Mouse (Mus musculus): ENCODE measurements around the gene Thtpa. TPM values are rescaled to one million over a fixed set of nuclear protein-coding genes. Genes with fewer than 3 reads are reported as not detected.

Gene Thtpa
- polyA plus RNA-seq, 1 experiment, result 12.3 TPM

DNA sequence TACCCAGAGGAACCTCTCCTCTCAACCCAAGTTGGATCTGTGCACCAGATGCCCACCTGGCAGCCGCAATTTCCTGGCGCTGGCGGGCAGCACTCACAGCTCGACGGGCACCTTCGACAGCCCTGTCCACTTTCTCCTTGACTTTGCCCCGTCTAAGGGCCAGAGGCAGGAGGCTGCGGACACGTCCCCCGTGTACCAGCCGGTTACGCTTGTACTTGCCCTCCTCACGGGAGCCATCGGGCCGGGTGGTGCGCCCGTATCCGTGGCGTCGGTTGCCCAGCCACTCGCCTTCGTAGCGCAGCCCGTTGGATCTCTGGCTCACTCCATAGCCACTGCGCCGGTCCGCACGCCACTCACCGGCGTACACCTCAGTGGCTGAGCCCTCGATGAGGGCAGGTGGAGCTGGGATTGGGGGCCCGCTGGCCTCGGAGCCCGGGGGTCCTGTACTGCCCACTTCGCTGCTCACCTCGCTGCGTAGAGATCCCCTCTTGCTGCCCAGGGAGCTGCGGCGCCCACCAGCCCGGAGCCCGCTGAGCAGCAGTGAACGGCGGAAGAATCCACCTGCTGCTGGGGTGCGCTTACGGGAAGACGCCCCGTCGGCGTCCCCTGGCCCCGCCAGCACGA, 18.9 kb downstream of the Thtpa start:
- Histone ChIP-seq H3K4me3 (ENCODE audit: insufficient read depth, low read length) (no peak overlapping the region), H3K4me1 (ENCODE audit: control insufficient read depth, insufficient read depth, low read length) (0 out of 2 replicates have a peak, but pooled peaks cover 3% of the 10 kb centered on the region), H3K27ac (ENCODE audit: insufficient read depth, low read depth, low read length) (no peak overlapping the region)
- TF ChIP-seq POLR2A (IDR thresholded peaks at IDR 0.05; ENCODE audit: borderline replicate concordance, low read depth, low read length) (no peak), CTCF (IDR thresholded peaks at IDR 0.05; ENCODE audit: low read depth, low read length) (no peak)

DNA sequence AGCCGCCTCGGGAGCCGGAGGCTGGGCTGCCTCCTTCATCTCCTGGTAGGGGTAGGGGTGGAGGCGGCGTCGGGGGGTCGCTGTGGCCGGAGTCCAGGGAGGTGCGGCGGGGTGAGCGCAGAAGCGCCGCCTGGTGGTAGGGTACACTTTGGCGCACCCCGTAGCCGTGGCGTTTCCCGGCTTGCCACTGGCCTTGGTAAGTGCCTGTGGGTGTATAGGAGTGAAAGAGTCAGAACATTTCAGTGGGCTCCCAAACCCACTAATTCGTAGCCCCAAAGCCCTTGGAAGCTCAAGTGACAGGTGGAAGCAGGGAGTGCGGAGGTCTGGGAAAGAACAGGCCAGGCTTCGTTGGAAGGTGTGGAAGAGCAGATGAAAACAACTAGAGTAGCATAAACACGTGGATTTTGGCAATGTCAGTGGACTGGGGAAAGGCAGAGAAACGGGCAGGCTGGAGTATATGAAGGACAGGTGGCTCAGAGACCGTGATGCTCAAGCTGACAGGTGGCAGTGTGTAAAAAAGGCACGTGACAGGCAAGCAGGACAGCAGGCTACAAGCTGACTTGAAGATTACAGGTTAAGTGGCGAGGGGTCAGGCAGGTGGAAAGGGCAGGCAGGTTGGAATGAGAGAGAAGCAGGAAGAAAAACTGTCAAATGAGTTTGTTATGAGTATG, 19.5 kb downstream of the Thtpa start:
- TF ChIP-seq CTCF (IDR thresholded peaks at IDR 0.05; ENCODE audit: low read depth, low read length) (no peak), POLR2A (IDR thresholded peaks at IDR 0.05; ENCODE audit: borderline replicate concordance, low read depth, low read length) (no peak)
- Histone ChIP-seq H3K4me3 (ENCODE audit: insufficient read depth, low read length) (peak overlapping the region; percentile 57), H3K4me1 (ENCODE audit: control insufficient read depth, insufficient read depth, low read length) (0 out of 2 replicates have a peak, but pooled peaks cover 3% of the 10 kb centered on the region), H3K27ac (ENCODE audit: insufficient read depth, low read depth, low read length) (no peak overlapping the region)

DNA sequence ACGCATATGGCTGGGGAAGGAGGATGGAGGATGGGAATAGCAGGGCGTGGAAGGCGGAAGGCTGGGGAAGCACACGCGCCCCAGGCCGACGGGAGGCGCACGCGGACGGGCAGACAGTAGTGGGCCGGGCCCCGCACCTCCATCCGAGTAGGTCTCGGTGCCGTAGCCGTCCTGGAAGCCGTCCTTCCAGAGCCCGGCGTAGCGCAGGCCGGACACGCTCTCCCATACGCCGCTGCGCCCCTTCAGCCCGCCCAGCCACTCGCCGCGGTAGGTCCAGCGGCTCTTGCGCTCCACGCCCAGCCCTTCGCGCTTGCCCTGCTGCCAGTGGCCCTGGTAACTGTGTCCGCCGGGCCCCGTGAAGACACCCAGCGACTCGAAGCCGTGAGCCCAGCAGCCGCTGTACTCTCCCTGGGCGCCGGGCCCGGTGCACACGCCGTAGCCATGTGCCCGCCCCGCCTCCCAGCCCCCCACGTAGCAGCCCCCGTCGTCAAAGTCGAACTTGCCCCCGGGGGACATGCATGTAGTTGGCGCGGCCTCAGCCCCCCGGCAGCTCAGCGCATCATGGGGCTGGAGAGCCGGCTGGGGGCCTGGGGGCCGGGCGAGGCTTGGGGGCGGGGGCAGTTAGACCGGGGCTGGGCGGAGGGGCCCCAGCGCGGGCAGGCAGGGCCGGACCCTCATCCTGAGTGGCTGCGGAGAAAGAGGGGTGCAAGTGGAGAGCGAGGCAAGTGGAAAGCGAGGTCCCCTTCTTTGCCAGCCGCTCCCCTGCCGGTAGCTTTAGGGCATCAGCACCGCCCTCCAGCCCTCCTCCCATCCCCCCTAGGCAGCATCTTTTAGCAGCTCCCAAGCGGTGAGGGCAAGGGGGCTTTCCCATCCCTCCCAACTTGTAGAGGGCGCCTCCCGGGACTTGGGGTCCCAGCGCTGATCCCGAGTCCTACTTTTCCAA, 20.4 kb downstream of the Thtpa start:
- 0 out of 2 replicates have a peak, but pooled peaks cover 3% of the 10 kb centered on the region for H3K4me1 ChIP-seq (ENCODE audit: control insufficient read depth, insufficient read depth, low read length)
- peak overlapping the region; percentile 57 for H3K4me3 ChIP-seq (ENCODE audit: insufficient read depth, low read length)
- TF ChIP-seq CTCF (IDR thresholded peaks at IDR 0.05; ENCODE audit: low read depth, low read length), result no peak
- TF ChIP-seq POLR2A (IDR thresholded peaks at IDR 0.05; ENCODE audit: borderline replicate concordance, low read depth, low read length), result no peak
- H3K27ac ChIP-seq (ENCODE audit: insufficient read depth, low read depth, low read length), result no peak overlapping the region

DNA sequence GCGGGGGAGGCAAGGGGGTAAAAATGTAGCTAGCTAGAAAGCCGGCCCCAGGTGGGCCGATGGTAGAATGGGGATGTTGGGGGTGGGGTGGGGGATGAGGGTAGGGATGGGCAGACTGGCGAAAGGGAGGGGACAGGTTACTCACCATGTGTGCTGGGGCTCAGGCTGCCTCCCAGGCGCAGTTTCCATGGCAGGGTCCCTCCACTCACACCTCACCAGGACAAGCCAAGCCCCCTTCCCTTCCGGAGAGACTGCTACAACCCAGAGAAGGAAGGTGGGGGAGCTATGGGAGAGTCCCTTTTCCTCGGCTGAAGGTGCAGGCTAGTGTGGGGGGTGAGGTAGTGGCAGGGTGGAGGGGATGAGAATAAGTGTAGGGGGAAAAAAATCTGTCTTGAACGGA, 21.3 kb downstream of the Thtpa start:
- no peak overlapping the region for H3K27ac ChIP-seq (ENCODE audit: insufficient read depth, low read depth, low read length)
- no peak overlapping the region for H3K4me3 ChIP-seq (ENCODE audit: insufficient read depth, low read length)
- H3K4me1 ChIP-seq (ENCODE audit: control insufficient read depth, insufficient read depth, low read length), result 0 out of 2 replicates have a peak, but pooled peaks cover 3% of the 10 kb centered on the region
- TF ChIP-seq POLR2A (IDR thresholded peaks at IDR 0.05; ENCODE audit: borderline replicate concordance, low read depth, low read length) (no peak), CTCF (IDR thresholded peaks at IDR 0.05; ENCODE audit: low read depth, low read length) (no peak)

DNA sequence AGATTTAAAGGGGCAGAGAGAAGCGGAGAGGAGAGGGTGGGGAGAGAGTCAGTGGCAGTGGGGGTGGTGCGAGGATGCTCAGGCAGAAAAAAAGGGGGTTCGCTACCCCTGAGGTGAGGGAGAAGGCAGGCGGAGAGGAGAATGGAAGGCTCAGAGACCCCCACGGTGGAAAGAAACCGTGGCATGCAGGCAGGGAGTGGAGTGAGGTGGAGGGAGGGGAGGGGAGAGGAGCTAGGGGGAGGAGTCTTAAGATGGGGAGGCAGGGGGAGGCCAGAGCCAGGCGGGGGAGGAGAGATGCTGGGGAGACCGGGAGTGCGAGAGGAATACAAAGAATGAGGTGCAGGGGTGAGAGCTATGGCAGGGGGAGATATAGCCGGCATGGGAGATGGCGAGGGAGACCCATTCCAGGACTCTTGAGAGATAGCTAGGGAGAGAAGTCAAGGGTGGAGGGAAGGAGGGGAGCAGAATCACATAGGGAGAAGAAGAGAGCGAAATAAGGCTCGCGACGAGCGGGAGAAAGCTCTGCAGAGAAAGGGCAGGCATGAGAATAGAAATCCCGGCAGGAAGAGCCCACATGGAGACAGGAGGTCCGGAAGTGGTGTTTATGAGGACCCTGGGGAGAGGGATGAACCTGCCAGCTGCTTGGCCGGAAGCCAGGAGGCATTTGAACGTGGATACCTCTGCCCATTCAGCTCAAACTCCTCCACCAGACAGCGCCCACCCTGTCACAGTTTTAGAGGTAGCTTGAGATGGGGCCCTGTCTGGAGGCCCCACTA, 22.0 kb downstream of the Thtpa start, which contains the start of gene Jph4:
TSS of gene Jph4 (minus strand) at position 511 of the 776 bp plus-strand sequence.
- no peak for TF ChIP-seq CTCF (IDR thresholded peaks at IDR 0.05; ENCODE audit: low read depth, low read length)
- no peak for TF ChIP-seq POLR2A (IDR thresholded peaks at IDR 0.05; ENCODE audit: borderline replicate concordance, low read depth, low read length)
- Histone ChIP-seq H3K27ac (ENCODE audit: insufficient read depth, low read depth, low read length) (no peak within 1 kb of the TSS), H3K4me3 (ENCODE audit: insufficient read depth, low read length) (no peak within 1 kb of the TSS), H3K4me1 (ENCODE audit: control insufficient read depth, insufficient read depth, low read length) (0 out of 2 replicates have a peak, but pooled peaks cover 3% of the 10 kb centered on the region)

DNA sequence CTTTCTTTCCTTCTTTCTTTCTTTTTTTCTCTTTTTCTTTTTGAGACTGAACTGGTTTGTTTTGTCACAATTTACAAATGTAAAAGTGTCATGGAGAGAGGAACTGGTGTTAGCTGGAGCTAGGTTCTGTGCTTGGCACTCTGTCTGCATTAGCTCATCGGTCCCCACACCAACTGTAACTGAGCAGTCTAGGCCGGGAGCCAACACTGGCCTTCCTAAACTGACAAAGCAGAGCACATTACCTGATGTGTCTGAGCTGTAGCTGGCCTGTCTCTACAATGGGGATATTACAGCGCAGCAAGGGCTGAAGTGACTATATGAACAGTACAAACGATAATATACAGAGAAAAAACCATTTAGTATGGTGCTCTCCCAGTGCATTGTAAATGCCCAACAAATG, 24.3 kb downstream of the Thtpa start:
- 0 out of 2 replicates have a peak, but pooled peaks cover 3% of the 10 kb centered on the region for H3K4me1 ChIP-seq (ENCODE audit: control insufficient read depth, insufficient read depth, low read length)
- H3K27ac ChIP-seq (ENCODE audit: insufficient read depth, low read depth, low read length), result no peak overlapping the region
- TF ChIP-seq POLR2A (IDR thresholded peaks at IDR 0.05; ENCODE audit: borderline replicate concordance, low read depth, low read length) (no peak), CTCF (IDR thresholded peaks at IDR 0.05; ENCODE audit: low read depth, low read length) (no peak)
- no peak overlapping the region for H3K4me3 ChIP-seq (ENCODE audit: insufficient read depth, low read length)

DNA sequence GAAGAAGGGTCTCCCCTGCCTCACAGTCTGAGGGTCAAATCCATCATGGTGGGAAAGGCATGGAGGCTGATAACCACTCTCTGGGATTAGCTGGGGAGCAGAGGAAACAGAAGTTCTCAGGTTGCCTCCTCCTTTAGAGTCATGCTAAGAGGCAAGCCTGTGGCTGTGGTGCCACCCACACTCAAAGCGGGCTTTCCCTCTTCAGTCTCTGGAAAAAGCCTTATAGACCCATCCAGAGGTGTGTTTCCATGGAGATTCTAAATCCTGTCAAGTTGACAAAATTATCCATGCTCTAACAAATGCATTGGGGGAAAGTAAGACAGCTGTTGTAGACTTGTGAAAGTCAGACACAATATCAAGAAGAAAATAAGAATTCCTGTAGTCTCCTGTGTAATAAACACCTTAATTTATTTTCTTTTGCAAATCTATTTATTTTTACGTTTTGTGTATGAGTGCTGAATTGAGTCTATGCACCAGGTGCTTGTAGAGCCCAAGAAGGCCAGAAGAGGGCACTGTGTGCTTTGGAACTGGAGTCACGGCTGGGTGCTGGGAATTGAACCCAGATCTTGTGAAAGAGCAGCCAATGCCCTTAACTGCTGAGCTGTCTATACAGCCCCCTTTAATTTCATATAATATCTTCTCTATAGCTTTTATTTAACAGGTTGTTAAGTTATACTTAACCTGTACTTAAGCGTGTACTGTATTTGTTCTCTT, 25.0 kb downstream of the Thtpa start:
- TF ChIP-seq POLR2A (IDR thresholded peaks at IDR 0.05; ENCODE audit: borderline replicate concordance, low read depth, low read length) (no peak), CTCF (IDR thresholded peaks at IDR 0.05; ENCODE audit: low read depth, low read length) (peak; percentile 35)
- Histone ChIP-seq H3K27ac (ENCODE audit: insufficient read depth, low read depth, low read length) (no peak overlapping the region), H3K4me3 (ENCODE audit: insufficient read depth, low read length) (no peak overlapping the region), H3K4me1 (ENCODE audit: control insufficient read depth, insufficient read depth, low read length) (no peaks in the 10 kb centered on the region; the same call in 1 of the 2 replicates)

DNA sequence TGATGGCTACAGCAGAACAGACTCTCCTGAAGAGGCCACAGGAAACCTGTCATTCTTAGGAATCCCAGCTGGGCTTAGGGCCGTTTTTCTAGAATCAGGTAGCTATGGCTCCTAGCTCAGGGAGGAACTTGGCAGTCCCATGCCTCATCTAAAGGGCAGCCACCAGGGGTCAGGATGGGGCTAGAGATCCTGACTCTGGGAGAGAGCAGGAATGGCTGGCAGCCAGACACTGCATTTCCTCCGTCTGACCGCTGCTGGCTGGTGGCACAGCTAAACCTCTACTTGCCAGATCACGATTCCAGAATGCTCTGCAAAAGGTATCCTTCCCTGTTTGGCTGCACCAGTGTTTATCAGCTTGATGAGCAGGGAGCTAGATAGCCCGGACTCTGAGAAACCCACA, 27.4 kb downstream of the Thtpa start:
- TF ChIP-seq POLR2A (IDR thresholded peaks at IDR 0.05; ENCODE audit: borderline replicate concordance, low read depth, low read length) (no peak), CTCF (IDR thresholded peaks at IDR 0.05; ENCODE audit: low read depth, low read length) (peak; percentile 48)
- peaks cover 9% of the 10 kb centered on the region for H3K4me1 ChIP-seq (ENCODE audit: control insufficient read depth, insufficient read depth, low read length)
- H3K4me3 ChIP-seq (ENCODE audit: insufficient read depth, low read length), result no peak overlapping the region

More for the DNA sequence above, 27.4 kb downstream of the Thtpa start:
- H3K27ac ChIP-seq (ENCODE audit: insufficient read depth, low read depth, low read length), result no peak overlapping the region
